Mouse (Mus musculus) frontal cortex, postnatal 36 days (tissue): ENCODE measurements around the gene Abca12.

ENCODE experiments used
- DNase-seq, 2 experiments: peaks; one replicate each; pipeline ENCODE4 v3.0.0; 2022; ENCODE audit warnings: low spot score in 2 of 2

Abca12 gene

GRCm38 (mm10) chr1:71414810-71415209, at the start of gene Abca12:
Gene Abca12, minus strand, starts transcription at chr1:71414910.
- no peak for DNase-seq

- DNase-seq: peak in 1 of 2 experiments; percentile 1
These were observed 43.3 kb upstream of the Abca12 start for GRCm38 (mm10) chr1:71457961-71458360.

- no peak for DNase-seq
These were observed 32.7 kb upstream of the Abca12 start for GRCm38 (mm10) chr1:71447424-71447823.

- DNase-seq: no peak
These were observed 7.1 kb upstream of the Abca12 start for GRCm38 (mm10) chr1:71421741-71422333.

GRCm38 (mm10) chr1:71418467-71418866, 3.8 kb upstream of the Abca12 start:
- peak; percentile 12 to 26 for DNase-seq

- no peak for DNase-seq
These were observed 3.2 kb upstream of the Abca12 start for GRCm38 (mm10) chr1:71417951-71418350.

GRCm38 (mm10) chr1:71414084-71414483, 626 bp downstream of the Abca12 start:
- no peak for DNase-seq

- no peak for DNase-seq
These were observed 1.6 kb downstream of the Abca12 start for GRCm38 (mm10) chr1:71413114-71413513.

- no peak for DNase-seq
These were observed 7.0 kb downstream of the Abca12 start for GRCm38 (mm10) chr1:71407711-71408110.

- DNase-seq: no peak
These were observed 17.1 kb downstream of the Abca12 start for GRCm38 (mm10) chr1:71397635-71398034.

- no peak for DNase-seq
These were observed 18.6 kb downstream of the Abca12 start for GRCm38 (mm10) chr1:71396105-71396504.

- DNase-seq: no peak
These were observed 20.5 kb downstream of the Abca12 start for GRCm38 (mm10) chr1:71394177-71394576.

GRCm38 (mm10) chr1:71393489-71393888, 21.2 kb downstream of the Abca12 start:
- DNase-seq: no peak

- no peak for DNase-seq
These were observed 22.2 kb downstream of the Abca12 start for GRCm38 (mm10) chr1:71392463-71392862.

- no peak for DNase-seq
These were observed 28.1 kb downstream of the Abca12 start for GRCm38 (mm10) chr1:71386593-71386992.

GRCm38 (mm10) chr1:71384098-71384497, 30.6 kb downstream of the Abca12 start:
- no peak for DNase-seq

GRCm38 (mm10) chr1:71373090-71373489, 41.6 kb downstream of the Abca12 start:
- no peak for DNase-seq

- no peak for DNase-seq
These were observed 44.4 kb downstream of the Abca12 start for GRCm38 (mm10) chr1:71370266-71370665.

- no peak for DNase-seq
These were observed 46.9 kb downstream of the Abca12 start for GRCm38 (mm10) chr1:71367770-71368169.

- DNase-seq: no peak
These were observed 71.7 kb downstream of the Abca12 start for GRCm38 (mm10) chr1:71342861-71343554.

GRCm38 (mm10) chr1:71342261-71342594, 72.5 kb downstream of the Abca12 start:
- DNase-seq: no peak

GRCm38 (mm10) chr1:71341370-71342260, 73.1 kb downstream of the Abca12 start:
- no peak for DNase-seq
